ENCODE assay signal across 8 mouse cellular contexts in the genomic region with DNA sequence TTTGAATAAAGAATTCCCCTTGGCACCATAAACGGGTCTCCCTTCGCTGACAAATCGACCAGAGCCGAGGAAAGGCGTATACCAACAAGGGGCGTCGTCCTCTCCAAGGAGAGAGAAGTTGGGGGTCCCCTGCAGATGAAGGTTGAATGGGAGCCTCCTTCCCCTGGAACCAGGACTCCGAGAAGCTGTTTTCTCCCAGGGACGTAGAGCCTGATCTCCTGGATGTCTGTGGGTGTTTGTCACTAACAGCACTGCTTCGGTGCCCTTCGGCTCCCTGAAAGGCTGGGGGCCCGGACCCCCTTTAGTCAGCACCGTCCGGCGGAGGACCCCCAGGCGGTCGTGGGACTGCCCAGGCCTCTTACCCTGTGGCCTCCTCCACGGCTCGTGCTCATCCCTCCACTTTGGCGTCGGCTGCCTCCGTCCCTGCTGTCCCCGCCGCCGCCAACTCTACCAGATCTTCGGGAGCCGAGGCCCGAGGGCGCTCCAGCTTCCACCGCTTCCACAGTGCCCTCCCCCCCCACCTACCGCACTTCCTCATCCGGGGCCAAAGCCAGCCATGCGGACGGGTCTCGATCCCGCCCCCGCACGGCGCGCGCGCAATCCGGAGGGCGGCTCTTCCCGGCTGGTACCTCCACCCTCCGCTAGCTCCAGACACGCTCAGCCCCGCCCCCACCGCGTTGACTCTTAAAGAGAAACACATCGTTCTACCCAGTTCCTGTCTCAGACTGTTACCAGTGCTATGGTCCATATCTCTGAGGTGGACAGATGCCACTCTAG. TPM values are rescaled to one million over a fixed set of nuclear protein-coding genes. Genes with fewer than 3 reads are reported as not detected.
DNase-seq lines count a peak whose midpoint lies in the region; ATAC-seq and TF ChIP-seq lines count a peak whose summit lies in the region.

A gene (minus strand): TSS at position 526 of the 777 bp plus-strand sequence.

- peak within 1 kb of the TSS; percentile 81 for H3K4me2 ChIP-seq in embryonic facial prominence, embryonic 13.5 days
- peak within 1 kb of the TSS; percentile 74 for H3K4me2 ChIP-seq in limb, embryonic 12.5 days
- H3K4me2 ChIP-seq in midbrain, embryonic 15.5 days, result peak within 1 kb of the TSS; percentile 71

- under 1% methylated on average over 51 of the region's 51 CpGs for WGBS in embryonic facial prominence, embryonic 13.5 days
- WGBS in kidney, adult 2 months, result 1% methylated on average over 50 of the region's 51 CpGs
- WGBS in limb, embryonic 12.5 days, result under 1% methylated on average over 48 of the region's 51 CpGs
- WGBS in midbrain, embryonic 15.5 days, result 0% methylated on average over 50 of the region's 51 CpGs
- WGBS in spleen, adult 2 months, result under 1% methylated on average over 50 of the region's 51 CpGs

- peak within 1 kb of the TSS; percentile 82 for H3K27ac ChIP-seq in embryonic facial prominence, embryonic 13.5 days
- peak within 1 kb of the TSS; percentile 61 for H3K27ac ChIP-seq in kidney, adult 2 months (ENCODE audit: insufficient read depth, low read depth, low read length)
- peak within 1 kb of the TSS; percentile 86 for H3K27ac ChIP-seq in limb, embryonic 12.5 days
- peak within 1 kb of the TSS; percentile 86 for H3K27ac ChIP-seq in midbrain, embryonic 15.5 days
- H3K27ac ChIP-seq in spleen, adult 2 months (ENCODE audit: insufficient read depth, low read length), result peak within 1 kb of the TSS; percentile 87

- DNase-seq in 3134 (ENCODE audit: extremely low read depth, insufficient read length, low spot score), result peak; percentile 96
- peak; percentile 99 to 100 for DNase-seq in adrenal gland, postnatal 36 days
- DNase-seq in heart, adult 18-20 months, result peak; percentile 98 to 100
- peak; percentile 99 for DNase-seq in kidney, adult 2 months
- DNase-seq in spleen, adult 2 months (ENCODE audit: low read depth in 1 of 2, low spot score in 2 of 2), result peak; percentile 92 to 99

- H3K36me3 ChIP-seq in embryonic facial prominence, embryonic 13.5 days, result peaks cover 17% of the 10 kb centered on the region
- no peaks in the 10 kb centered on the region for H3K36me3 ChIP-seq in kidney, adult 2 months (ENCODE audit: control insufficient read depth, insufficient read depth, low read length)
- H3K36me3 ChIP-seq in limb, embryonic 12.5 days, result peaks cover 20% of the 10 kb centered on the region; the same call in 1 of the 2 replicates
- H3K36me3 ChIP-seq in midbrain, embryonic 15.5 days (replicated peaks), result peaks cover 4% of the 10 kb centered on the region; the same call in 1 of the 2 replicates
- no peaks in the 10 kb centered on the region; the same call in none of the 2 replicates for H3K36me3 ChIP-seq in spleen, adult 2 months (ENCODE audit: control insufficient read depth, insufficient read depth, low read length)

- TF ChIP-seq POLR2A in kidney, adult 2 months (IDR thresholded peaks at IDR 0.05; ENCODE audit: low read depth, low read length), result no peak
- peak; percentile 89 for TF ChIP-seq POLR2A in spleen, adult 2 months (IDR thresholded peaks at IDR 0.05; ENCODE audit: low read depth, low read length)

- peak within 1 kb of the TSS; percentile 97 for H3K4me3 ChIP-seq in embryonic facial prominence, embryonic 13.5 days
- peak within 1 kb of the TSS; percentile 70 for H3K4me3 ChIP-seq in kidney, adult 2 months (ENCODE audit: insufficient read depth, low read depth, low read length)
- peak within 1 kb of the TSS; percentile 90 for H3K4me3 ChIP-seq in limb, embryonic 12.5 days (replicated peaks)
- H3K4me3 ChIP-seq in midbrain, embryonic 15.5 days, result peak within 1 kb of the TSS; percentile 91
- peak within 1 kb of the TSS; percentile 96 for H3K4me3 ChIP-seq in spleen, adult 2 months (ENCODE audit: extremely low read depth, insufficient read depth, insufficient read length)

- peaks cover 26% of the 10 kb centered on the region for H3K4me1 ChIP-seq in embryonic facial prominence, embryonic 13.5 days
- peaks cover 9% of the 10 kb centered on the region; the same call in 1 of the 2 replicates for H3K4me1 ChIP-seq in kidney, adult 2 months (ENCODE audit: control insufficient read depth, insufficient read depth, low read length)
- peaks cover 16% of the 10 kb centered on the region for H3K4me1 ChIP-seq in limb, embryonic 12.5 days (replicated peaks)
- peaks cover 31% of the 10 kb centered on the region for H3K4me1 ChIP-seq in midbrain, embryonic 15.5 days
- H3K4me1 ChIP-seq in spleen, adult 2 months (ENCODE audit: control insufficient read depth, insufficient read depth, insufficient read length), result peaks cover 12% of the 10 kb centered on the region

- ATAC-seq in embryonic facial prominence, embryonic 13.5 days (ENCODE audit: insufficient number of reproducible peaks, insufficient read depth, low FRiP score, low TSS enrichment, low read depth), result peak; percentile 94
- ATAC-seq in limb, embryonic 12.5 days (ENCODE audit: insufficient number of reproducible peaks, insufficient read depth, low FRiP score, low TSS enrichment, low read depth), result peak; percentile 92
- ATAC-seq in midbrain, embryonic 15.5 days (replicated peaks), result peak; percentile 97

- no peaks in the 10 kb centered on the region for H3K27me3 ChIP-seq in embryonic facial prominence, embryonic 13.5 days
- H3K27me3 ChIP-seq in kidney, adult 2 months (replicated peaks; ENCODE audit: control insufficient read depth, insufficient read depth, low read length), result no peaks in the 10 kb centered on the region
- no peaks in the 10 kb centered on the region for H3K27me3 ChIP-seq in limb, embryonic 12.5 days
- H3K27me3 ChIP-seq in midbrain, embryonic 15.5 days (replicated peaks), result no peaks in the 10 kb centered on the region
- H3K27me3 ChIP-seq in spleen, adult 2 months (ENCODE audit: control insufficient read depth, insufficient read depth, low read length), result no peaks in the 10 kb centered on the region

- H3K9me3 ChIP-seq in embryonic facial prominence, embryonic 13.5 days, result no peaks in the 10 kb centered on the region
- H3K9me3 ChIP-seq in limb, embryonic 12.5 days, result no peaks in the 10 kb centered on the region
- H3K9me3 ChIP-seq in midbrain, embryonic 15.5 days, result no peaks in the 10 kb centered on the region

- no peak for TF ChIP-seq CTCF in kidney, adult 2 months (conservative IDR thresholded peaks at IDR 0.05; ENCODE audit: insufficient read depth, insufficient read length, low read depth, low read length)
- no peak for TF ChIP-seq CTCF in spleen, adult 2 months (IDR thresholded peaks at IDR 0.05; ENCODE audit: extremely low read depth, insufficient read depth, insufficient read length, insufficient replicate concordance)

- peak within 1 kb of the TSS; percentile 97 for H3K9ac ChIP-seq in embryonic facial prominence, embryonic 13.5 days
- H3K9ac ChIP-seq in limb, embryonic 12.5 days (replicated peaks), result peak within 1 kb of the TSS; percentile 94
- H3K9ac ChIP-seq in midbrain, embryonic 15.5 days, result peak within 1 kb of the TSS; percentile 94

RNA-seq across cellular contexts. Expression of the gene that starts here (rescaled TPM):
- 10 to 100 TPM; 34.2 to 34.8 TPM for total RNA-seq in adrenal gland, postnatal 36 days (2021)
- polyA plus RNA-seq in embryonic facial prominence, embryonic 13.5 days (2015; fragmentation: Nextera tagmentation; extraction: Ambion mirVana), result 12.4 and 13.8 TPM in 2 replicates
- 1 to 10 TPM; 4.7 to 6.1 TPM for total RNA-seq in heart, adult 18-20 months (2021)
- polyA plus RNA-seq in kidney, adult 2 months (2012; rRNA removed), result 11.2 and 15.9 TPM in 2 replicates
- polyA plus RNA-seq in limb, embryonic 12.5 days (2016; fragmentation: Nextera tagmentation; extraction: Ambion mirVana), result 15.3 and 15.8 TPM in 2 replicates
- polyA plus RNA-seq in midbrain, embryonic 15.5 days (2015; fragmentation: Nextera tagmentation; extraction: Ambion mirVana), result 12.4 and 16.4 TPM in 2 replicates
- polyA plus RNA-seq in spleen, adult 2 months (2012; rRNA removed), result 15.1 and 23.0 TPM in 2 replicates

Comparison
In these comparisons a context has a peak if more than half of its experiments do, and no peak if none do; other contexts are left out.
1. Peak in every context shown above with its lines: DNase-seq, ATAC-seq, H3K4me3 ChIP-seq and H3K27ac ChIP-seq.
2. RNA of the gene that starts here (total RNA-seq): 34.2 to 34.8 TPM in adrenal gland, postnatal 36 days; 4.7 to 6.1 TPM in heart, adult 18-20 months; every median in the first group is over 4 times any median in the second.